ENCODE assay signal across 19 mouse cellular contexts in genomic region chr8:8871039-8871438, GRCm38 (mm10).
DNase-seq lines count a peak whose midpoint lies in the region; ATAC-seq lines count a peak whose summit lies in the region.
"Had no signal": no experiment of that assay in that cellular context is flagged by ENCODE, and none has a peak within 500 bp of the region (broad histone marks: within the 10 kb centered on the region; RNA-seq: fewer than 3 reads in every experiment).

No protein-coding gene starts in this region.

- H3K4me2 ChIP-seq in forebrain, embryonic 12.5 days: no peak overlapping the region
- no peak overlapping the region for H3K4me2 ChIP-seq in forebrain, embryonic 15.5 days (replicated peaks)
- H3K4me2 ChIP-seq in hindbrain, embryonic 11.5 days (replicated peaks; ENCODE audit: low read depth, low read length): no peak overlapping the region
- H3K4me2 ChIP-seq in hindbrain, embryonic 12.5 days (replicated peaks): no peak overlapping the region
- H3K4me2 ChIP-seq in midbrain, embryonic 11.5 days: no peak overlapping the region
- no peak overlapping the region for H3K4me2 ChIP-seq in midbrain, embryonic 14.5 days (ENCODE audit: low read length)
- H3K4me2 ChIP-seq in hindbrain, embryonic 14.5 days (replicated peaks): no peak overlapping the region
- H3K4me2 ChIP-seq: heart, embryonic 13.5 days; intestine, embryonic 15.5 days had no signal

- 0 out of 2 replicates have a peak, but pooled peaks have one; percentile 31 for ATAC-seq in forebrain, embryonic 12.5 days (ENCODE audit: low FRiP score)
- no peak for ATAC-seq in forebrain, embryonic 15.5 days (replicated peaks)
- ATAC-seq in hindbrain, embryonic 11.5 days (ENCODE audit: low FRiP score): no peak
- no peak for ATAC-seq in hindbrain, embryonic 12.5 days (ENCODE audit: low FRiP score)
- ATAC-seq in midbrain, embryonic 11.5 days (ENCODE audit: low FRiP score): no peak
- ATAC-seq in midbrain, embryonic 14.5 days (ENCODE audit: low FRiP score, low TSS enrichment): no peak
- ATAC-seq in hindbrain, embryonic 14.5 days (ENCODE audit: low FRiP score): 0 out of 2 replicates have a peak, but pooled peaks have one; percentile 5
- ATAC-seq: intestine, embryonic 15.5 days had no signal

- no peak overlapping the region for H3K4me3 ChIP-seq in forebrain, embryonic 12.5 days (replicated peaks)
- H3K4me3 ChIP-seq in forebrain, embryonic 15.5 days: no peak overlapping the region
- H3K4me3 ChIP-seq in hindbrain, embryonic 11.5 days (ENCODE audit: low read depth, low read length): no peak overlapping the region
- H3K4me3 ChIP-seq in hindbrain, embryonic 12.5 days: no peak overlapping the region
- H3K4me3 ChIP-seq in midbrain, embryonic 11.5 days (ENCODE audit: low read depth, low read length): no peak overlapping the region
- no peak overlapping the region for H3K4me3 ChIP-seq in midbrain, embryonic 14.5 days (replicated peaks; ENCODE audit: low read depth, low read length)
- H3K4me3 ChIP-seq in hindbrain, embryonic 14.5 days (replicated peaks; ENCODE audit: low read length): no peak overlapping the region
- H3K4me3 ChIP-seq: forebrain, embryonic 10.5 days; heart, adult 2 months; heart, embryonic 10.5 days; heart, embryonic 13.5 days; intestine, embryonic 15.5 days had no signal

- no peak overlapping the region for H3K27ac ChIP-seq in forebrain, embryonic 12.5 days
- H3K27ac ChIP-seq in forebrain, embryonic 15.5 days (replicated peaks): no peak overlapping the region
- H3K27ac ChIP-seq in hindbrain, embryonic 11.5 days (ENCODE audit: low read depth, low read length): peak overlapping the region; percentile 4; the same call in 1 of the 2 replicates
- H3K27ac ChIP-seq in hindbrain, embryonic 12.5 days: no peak overlapping the region
- H3K27ac ChIP-seq in midbrain, embryonic 11.5 days (ENCODE audit: low read depth, low read length): no peak overlapping the region
- H3K27ac ChIP-seq in midbrain, embryonic 14.5 days (replicated peaks; ENCODE audit: low read depth, low read length): no peak overlapping the region
- no peak overlapping the region for H3K27ac ChIP-seq in hindbrain, embryonic 14.5 days
- H3K27ac ChIP-seq: heart, adult 2 months; heart, embryonic 10.5 days; heart, embryonic 13.5 days; intestine, embryonic 15.5 days had no signal

- H3K9ac ChIP-seq in forebrain, embryonic 12.5 days: no peak overlapping the region
- no peak overlapping the region for H3K9ac ChIP-seq in forebrain, embryonic 15.5 days (replicated peaks)
- H3K9ac ChIP-seq in hindbrain, embryonic 11.5 days (ENCODE audit: low read depth, low read length): no peak overlapping the region
- H3K9ac ChIP-seq in hindbrain, embryonic 12.5 days: no peak overlapping the region
- no peak overlapping the region for H3K9ac ChIP-seq in midbrain, embryonic 11.5 days (ENCODE audit: low read length)
- H3K9ac ChIP-seq in midbrain, embryonic 14.5 days (replicated peaks; ENCODE audit: low read length): no peak overlapping the region
- H3K9ac ChIP-seq in hindbrain, embryonic 14.5 days: no peak overlapping the region
- H3K9ac ChIP-seq: heart, embryonic 13.5 days; intestine, embryonic 15.5 days had no signal

- peaks cover 17% of the 10 kb centered on the region for H3K4me1 ChIP-seq in forebrain, embryonic 12.5 days
- H3K4me1 ChIP-seq in forebrain, embryonic 15.5 days: 0 out of 2 replicates have a peak, but pooled peaks cover 6% of the 10 kb centered on the region
- H3K4me1 ChIP-seq in hindbrain, embryonic 11.5 days (replicated peaks; ENCODE audit: control insufficient read depth, insufficient read depth, low read length): peaks cover 6% of the 10 kb centered on the region; the same call in 1 of the 2 replicates
- peaks cover 20% of the 10 kb centered on the region for H3K4me1 ChIP-seq in hindbrain, embryonic 12.5 days
- H3K4me1 ChIP-seq in midbrain, embryonic 11.5 days (ENCODE audit: control insufficient read depth, insufficient read depth, low read length): peaks cover 13% of the 10 kb centered on the region
- H3K4me1 ChIP-seq in midbrain, embryonic 14.5 days (ENCODE audit: control insufficient read depth, insufficient read depth, low read length): peaks cover 6% of the 10 kb centered on the region
- H3K4me1 ChIP-seq in hindbrain, embryonic 14.5 days (replicated peaks; ENCODE audit: control insufficient read depth, insufficient read depth, low read length): peaks cover 6% of the 10 kb centered on the region

- H3K36me3 ChIP-seq in forebrain, embryonic 12.5 days (replicated peaks): no peaks in the 10 kb centered on the region
- H3K36me3 ChIP-seq in forebrain, embryonic 15.5 days: no peaks in the 10 kb centered on the region
- H3K36me3 ChIP-seq in hindbrain, embryonic 11.5 days (ENCODE audit: control insufficient read depth, insufficient read depth, low read length): no peaks in the 10 kb centered on the region
- no peaks in the 10 kb centered on the region for H3K36me3 ChIP-seq in hindbrain, embryonic 12.5 days
- H3K36me3 ChIP-seq in midbrain, embryonic 11.5 days (ENCODE audit: control insufficient read depth, insufficient read depth, low read length): no peaks in the 10 kb centered on the region
- H3K36me3 ChIP-seq in midbrain, embryonic 14.5 days (ENCODE audit: control insufficient read depth, insufficient read depth, low read length): no peaks in the 10 kb centered on the region
- no peaks in the 10 kb centered on the region for H3K36me3 ChIP-seq in hindbrain, embryonic 14.5 days (replicated peaks; ENCODE audit: control insufficient read depth, insufficient read depth)
- H3K36me3 ChIP-seq: forebrain, embryonic 10.5 days; heart, embryonic 10.5 days; heart, embryonic 13.5 days; intestine, embryonic 15.5 days had no signal

- WGBS in forebrain, embryonic 12.5 days: 41% methylated on average over 8 of the region's 8 CpGs
- WGBS in forebrain, embryonic 15.5 days: 47% methylated on average over 8 of the region's 8 CpGs
- WGBS in hindbrain, embryonic 11.5 days: 39% methylated on average over 8 of the region's 8 CpGs
- 39% methylated on average over 8 of the region's 8 CpGs for WGBS in hindbrain, embryonic 12.5 days
- 35% methylated on average over 8 of the region's 8 CpGs for WGBS in midbrain, embryonic 11.5 days
- 28% methylated on average over 8 of the region's 8 CpGs for WGBS in midbrain, embryonic 14.5 days
- 38% methylated on average over 8 of the region's 8 CpGs for WGBS in hindbrain, embryonic 14.5 days

- H3K27me3 ChIP-seq in forebrain, embryonic 12.5 days: peaks cover 75% of the 10 kb centered on the region
- H3K27me3 ChIP-seq in forebrain, embryonic 15.5 days: no peaks in the 10 kb centered on the region
- no peaks in the 10 kb centered on the region for H3K27me3 ChIP-seq in hindbrain, embryonic 11.5 days (ENCODE audit: control insufficient read depth, insufficient read depth, low read length)
- H3K27me3 ChIP-seq in hindbrain, embryonic 12.5 days: peaks cover 9% of the 10 kb centered on the region; the same call in 1 of the 2 replicates
- peaks cover 81% of the 10 kb centered on the region for H3K27me3 ChIP-seq in midbrain, embryonic 11.5 days (ENCODE audit: control insufficient read depth, insufficient read depth, low read length)
- H3K27me3 ChIP-seq in midbrain, embryonic 14.5 days (ENCODE audit: control insufficient read depth, insufficient read depth, low read length): peaks cover 64% of the 10 kb centered on the region
- H3K27me3 ChIP-seq in hindbrain, embryonic 14.5 days (ENCODE audit: control insufficient read depth, insufficient read depth, low read length): peaks cover 10% of the 10 kb centered on the region; the same call in 1 of the 2 replicates
- H3K27me3 ChIP-seq: heart, embryonic 13.5 days; intestine, embryonic 15.5 days had no signal

- no peak for DNase-seq in hindbrain, embryonic 11.5 days (ENCODE audit: low spot score)
- peak; percentile 91 for DNase-seq in midbrain, embryonic 11.5 days (ENCODE audit: low spot score, missing footprints)
- no peak for DNase-seq in midbrain, embryonic 14.5 days
- DNase-seq in hindbrain, embryonic 14.5 days (ENCODE audit: low spot score): no peak
- DNase-seq: adrenal gland, postnatal 10 days; adrenal gland, postnatal 36 days; cerebellum, adult 18-20 months; cerebellum, adult 9-10 months; cerebellum, postnatal 14 days; gastrocnemius, postnatal 25 days; heart, adult 2 months; heart, postnatal 14 days had no signal

- H3K9me3 ChIP-seq in forebrain, embryonic 12.5 days: no peaks in the 10 kb centered on the region
- no peaks in the 10 kb centered on the region for H3K9me3 ChIP-seq in forebrain, embryonic 15.5 days
- no peaks in the 10 kb centered on the region for H3K9me3 ChIP-seq in hindbrain, embryonic 11.5 days (ENCODE audit: control insufficient read depth, low read length)
- no peaks in the 10 kb centered on the region for H3K9me3 ChIP-seq in hindbrain, embryonic 12.5 days (replicated peaks)
- peaks cover 3% of the 10 kb centered on the region; the same call in 1 of the 2 replicates for H3K9me3 ChIP-seq in midbrain, embryonic 11.5 days (ENCODE audit: control insufficient read depth, low read length)
- no peaks in the 10 kb centered on the region for H3K9me3 ChIP-seq in midbrain, embryonic 14.5 days (ENCODE audit: control insufficient read depth, low read length)
- H3K9me3 ChIP-seq in hindbrain, embryonic 14.5 days (ENCODE audit: control insufficient read depth, low read length): no peaks in the 10 kb centered on the region
- H3K9me3 ChIP-seq: forebrain, embryonic 10.5 days; heart, embryonic 10.5 days; heart, embryonic 13.5 days; intestine, embryonic 15.5 days had no signal

Comparison
In these comparisons a context has a peak if more than half of its experiments do, and no peak if none do; other contexts are left out.
1. ATAC-seq: peak in forebrain, embryonic 12.5 days (single experiment) and hindbrain, embryonic 14.5 days (single experiment); none in forebrain, embryonic 15.5 days (single experiment), hindbrain, embryonic 11.5 days (single experiment), hindbrain, embryonic 12.5 days (single experiment), midbrain, embryonic 11.5 days (single experiment) and midbrain, embryonic 14.5 days (single experiment).